Mouse (Mus musculus): ENCODE data around the gene Glra4. TPM values are rescaled to one million over a fixed set of nuclear protein-coding genes. Genes with fewer than 3 reads are reported as not detected.

The Glra4 gene
- polyA plus RNA-seq, 1 experiment from 2014 or later = 0.10 TPM

- H3K4me2 ChIP-seq = no peak overlapping the region
- H3K36me3 ChIP-seq (ENCODE audit: control insufficient read depth, insufficient read depth, low read length) = no peaks in the 10 kb centered on the region
- no peak overlapping the region for H3K9ac ChIP-seq (ENCODE audit: low read depth, low read length)
- no peaks in the 10 kb centered on the region for H3K27me3 ChIP-seq (ENCODE audit: control insufficient read depth, insufficient read depth, low read length)
- no peak overlapping the region for H3K4me3 ChIP-seq (ENCODE audit: low read depth, low read length)
- H3K4me1 ChIP-seq (ENCODE audit: control insufficient read depth, insufficient read depth, low read length) = no peaks in the 10 kb centered on the region
- no peak overlapping the region for H3K27ac ChIP-seq (ENCODE audit: low read depth, low read length)
- 71% methylated on average over 3 of the region's 3 CpGs for WGBS (ENCODE audit: insufficient replicate concordance)
- no peaks in the 10 kb centered on the region for H3K9me3 ChIP-seq (replicated peaks; ENCODE audit: control insufficient read depth, low read length)
- no peak for ATAC-seq (replicated peaks; ENCODE audit: insufficient number of reproducible peaks, low FRiP score, low TSS enrichment)
Measured at GRCm38 (mm10) chrX:136778046-136778445, 1.9 kb downstream of the Glra4 start.

GRCm38 (mm10) chrX:136773035-136773434 lies 6.9 kb downstream of the Glra4 start:
- Histone ChIP-seq H3K4me2 (no peak overlapping the region), H3K27ac (ENCODE audit: low read depth, low read length) (no peak overlapping the region), H3K9ac (ENCODE audit: low read depth, low read length) (no peak overlapping the region), H3K4me1 (ENCODE audit: control insufficient read depth, insufficient read depth, low read length) (no peaks in the 10 kb centered on the region), H3K36me3 (ENCODE audit: control insufficient read depth, insufficient read depth, low read length) (no peaks in the 10 kb centered on the region), H3K4me3 (ENCODE audit: low read depth, low read length) (no peak overlapping the region), H3K27me3 (ENCODE audit: control insufficient read depth, insufficient read depth, low read length) (no peaks in the 10 kb centered on the region), H3K9me3 (replicated peaks; ENCODE audit: control insufficient read depth, low read length) (no peaks in the 10 kb centered on the region)
- WGBS (ENCODE audit: insufficient replicate concordance) = 71% methylated on average over 1 of the region's 1 CpGs
- ATAC-seq (replicated peaks; ENCODE audit: insufficient number of reproducible peaks, low FRiP score, low TSS enrichment) = no peak

DNA sequence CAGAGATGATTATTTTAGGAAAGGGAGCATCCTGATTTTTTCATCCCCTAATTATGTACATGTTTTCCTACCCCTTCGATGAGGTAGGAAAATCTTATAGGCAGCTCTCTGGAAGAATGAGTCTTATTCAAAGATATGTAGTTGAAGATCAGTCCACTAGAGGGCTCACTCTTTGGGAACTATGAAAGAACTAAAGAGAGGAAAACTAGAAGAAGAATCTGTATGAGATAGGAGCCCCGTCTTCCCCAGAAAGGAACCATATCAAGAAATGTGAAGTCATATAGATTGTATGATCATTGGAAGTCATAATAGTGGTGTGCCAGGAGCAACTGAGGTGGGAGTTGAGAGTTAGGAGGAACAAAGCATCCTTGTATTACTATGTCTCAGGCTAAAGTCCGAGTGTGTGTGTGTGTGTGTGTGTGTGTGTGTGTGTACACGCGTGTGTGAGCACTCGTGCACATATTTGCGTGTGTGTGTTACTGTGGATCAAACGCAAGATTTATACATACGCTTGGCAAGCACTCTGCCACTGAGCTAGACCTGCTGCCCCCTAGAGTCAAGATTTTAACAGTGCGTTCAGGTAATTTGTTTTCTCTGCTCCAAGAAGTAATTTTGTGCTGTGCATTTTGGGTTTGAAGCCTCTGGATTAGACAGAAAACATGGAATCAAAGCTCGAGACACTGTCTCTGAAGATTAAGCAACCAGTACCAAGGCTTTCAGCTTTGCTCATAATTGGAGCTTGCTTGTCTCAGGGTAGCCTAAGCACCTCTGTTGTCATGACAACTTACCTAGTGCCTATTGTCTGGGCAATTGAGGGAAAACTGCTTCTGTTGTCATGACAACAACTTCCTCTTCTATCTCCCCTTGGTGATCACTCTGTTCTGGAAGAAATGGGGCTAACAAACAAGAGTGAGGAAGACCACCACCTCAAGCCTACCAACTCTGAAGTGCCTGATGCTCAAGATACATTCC lies 18.6 kb downstream of the Glra4 start:
- ATAC-seq (replicated peaks; ENCODE audit: insufficient number of reproducible peaks, low FRiP score, low TSS enrichment) = no peak

DNA sequence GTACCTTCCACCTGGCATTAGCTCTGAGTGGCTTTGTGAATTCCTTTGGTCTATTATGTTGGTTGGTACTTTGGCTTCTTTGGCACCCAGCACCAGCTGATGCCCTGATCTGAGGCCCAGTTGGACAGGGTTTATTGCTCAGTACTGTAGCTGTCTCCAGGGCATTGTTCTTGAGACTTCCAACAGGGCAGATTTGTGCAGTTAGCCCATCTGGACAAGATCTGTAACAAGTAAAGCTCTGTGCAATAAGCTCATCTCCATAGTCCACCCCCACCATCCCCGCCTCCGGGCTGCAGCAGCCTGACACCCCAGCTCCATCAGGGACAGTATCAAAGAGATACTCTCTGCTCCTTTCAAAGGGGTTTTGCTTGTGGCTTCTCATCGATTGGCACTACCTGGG lies 24.5 kb downstream of the Glra4 start:
- no peak for ATAC-seq (replicated peaks; ENCODE audit: insufficient number of reproducible peaks, low FRiP score, low TSS enrichment)
- WGBS (ENCODE audit: insufficient replicate concordance) = 82% methylated on average over 3 of the region's 3 CpGs
- H3K9ac ChIP-seq (ENCODE audit: low read depth, low read length) = no peak overlapping the region

More for the DNA sequence above, 18.6 kb downstream of the Glra4 start:
- Histone ChIP-seq H3K9me3 (replicated peaks; ENCODE audit: control insufficient read depth, low read length) (no peaks in the 10 kb centered on the region), H3K4me1 (ENCODE audit: control insufficient read depth, insufficient read depth, low read length) (no peaks in the 10 kb centered on the region), H3K27me3 (ENCODE audit: control insufficient read depth, insufficient read depth, low read length) (no peaks in the 10 kb centered on the region), H3K4me2 (no peak overlapping the region), H3K27ac (ENCODE audit: low read depth, low read length) (no peak overlapping the region), H3K36me3 (ENCODE audit: control insufficient read depth, insufficient read depth, low read length) (no peaks in the 10 kb centered on the region; the same call in 1 of the 2 replicates), H3K4me3 (ENCODE audit: low read depth, low read length) (no peak overlapping the region), H3K9ac (ENCODE audit: low read depth, low read length) (no peak overlapping the region)
- WGBS (ENCODE audit: insufficient replicate concordance) = 64% methylated on average over 11 of the region's 11 CpGs

GRCm38 (mm10) chrX:136749329-136749728 lies 30.6 kb downstream of the Glra4 start:
- Histone ChIP-seq H3K36me3 (ENCODE audit: control insufficient read depth, insufficient read depth, low read length) (no peaks in the 10 kb centered on the region), H3K4me1 (ENCODE audit: control insufficient read depth, insufficient read depth, low read length) (no peaks in the 10 kb centered on the region), H3K9me3 (replicated peaks; ENCODE audit: control insufficient read depth, low read length) (no peaks in the 10 kb centered on the region), H3K4me2 (no peak overlapping the region), H3K27me3 (ENCODE audit: control insufficient read depth, insufficient read depth, low read length) (no peaks in the 10 kb centered on the region), H3K4me3 (ENCODE audit: low read depth, low read length) (no peak overlapping the region), H3K9ac (ENCODE audit: low read depth, low read length) (no peak overlapping the region), H3K27ac (ENCODE audit: low read depth, low read length) (no peak overlapping the region)
- 74% methylated on average over 4 of the region's 4 CpGs for WGBS (ENCODE audit: insufficient replicate concordance)
- no peak for ATAC-seq (replicated peaks; ENCODE audit: insufficient number of reproducible peaks, low FRiP score, low TSS enrichment)

More for the DNA sequence above, 24.5 kb downstream of the Glra4 start:
- Histone ChIP-seq H3K9me3 (replicated peaks; ENCODE audit: control insufficient read depth, low read length) (no peaks in the 10 kb centered on the region), H3K27me3 (ENCODE audit: control insufficient read depth, insufficient read depth, low read length) (no peaks in the 10 kb centered on the region), H3K27ac (ENCODE audit: low read depth, low read length) (no peak overlapping the region), H3K4me3 (ENCODE audit: low read depth, low read length) (no peak overlapping the region), H3K4me2 (no peak overlapping the region), H3K4me1 (ENCODE audit: control insufficient read depth, insufficient read depth, low read length) (no peaks in the 10 kb centered on the region), H3K36me3 (ENCODE audit: control insufficient read depth, insufficient read depth, low read length) (no peaks in the 10 kb centered on the region; the same call in 1 of the 2 replicates)

DNA sequence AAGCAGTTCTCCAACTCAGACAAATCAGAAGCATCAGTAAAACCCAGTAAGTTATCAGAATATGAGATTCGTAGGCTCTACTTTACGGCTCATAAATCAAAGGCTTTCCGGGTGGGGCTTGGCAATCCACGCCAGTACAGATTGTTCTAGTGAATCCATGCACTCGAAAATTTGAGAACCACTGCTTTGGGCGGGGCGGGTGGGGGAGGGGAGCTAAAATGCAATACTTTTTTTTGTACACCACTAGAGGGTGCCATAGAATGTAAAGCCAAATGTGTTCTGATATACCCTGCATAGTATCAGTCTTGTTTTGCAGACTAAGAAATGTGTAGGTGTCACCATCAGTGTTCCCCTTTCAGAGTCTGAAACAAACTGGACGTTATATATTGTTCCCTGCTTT lies 35.3 kb downstream of the Glra4 start:
- H3K27ac ChIP-seq (ENCODE audit: low read depth, low read length) = no peak overlapping the region
- no peak overlapping the region for H3K4me2 ChIP-seq
- ATAC-seq (replicated peaks; ENCODE audit: insufficient number of reproducible peaks, low FRiP score, low TSS enrichment) = no peak
- H3K9ac ChIP-seq (ENCODE audit: low read depth, low read length) = no peak overlapping the region
- H3K27me3 ChIP-seq (ENCODE audit: control insufficient read depth, insufficient read depth, low read length) = no peaks in the 10 kb centered on the region
- no peaks in the 10 kb centered on the region for H3K9me3 ChIP-seq (replicated peaks; ENCODE audit: control insufficient read depth, low read length)
- 84% methylated on average over 8 of the region's 8 CpGs for whole genome bisulfite sequencing (ENCODE audit: insufficient replicate concordance)
- H3K4me3 ChIP-seq (ENCODE audit: low read depth, low read length) = no peak overlapping the region
- H3K36me3 ChIP-seq (ENCODE audit: control insufficient read depth, insufficient read depth, low read length) = no peaks in the 10 kb centered on the region
- no peaks in the 10 kb centered on the region for H3K4me1 ChIP-seq (ENCODE audit: control insufficient read depth, insufficient read depth, low read length)

DNA sequence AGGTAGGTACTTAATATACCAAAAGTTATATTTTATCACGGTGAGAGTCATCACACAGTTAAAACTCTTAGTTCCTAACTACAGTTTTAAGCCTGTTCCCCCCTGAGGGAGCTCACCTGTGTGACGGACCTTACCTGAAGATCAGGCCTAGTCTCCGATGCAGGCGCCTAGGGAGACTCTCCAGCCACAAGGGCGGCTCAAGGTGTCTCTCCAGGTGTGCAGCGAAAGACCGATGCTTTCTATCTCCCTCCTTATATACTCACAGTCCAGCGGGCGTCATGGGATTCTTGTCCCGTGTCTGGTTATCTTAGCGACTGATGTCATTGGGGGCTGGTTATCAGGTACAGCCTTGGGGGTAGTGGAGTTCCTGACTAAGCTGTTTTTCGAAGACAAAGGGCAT lies 36.5 kb downstream of the Glra4 start, which contains the start of gene Morf4l2:
Gene Morf4l2, minus strand, starts transcription at position 232 of the 400 bp plus-strand sequence.
- H3K27ac ChIP-seq (ENCODE audit: low read depth, low read length) = peak within 1 kb of the TSS; percentile 90
- 69% methylated on average over 12 of the region's 12 CpGs for WGBS (ENCODE audit: insufficient replicate concordance)
- peaks cover 3% of the 10 kb centered on the region; the same call in 1 of the 2 replicates for H3K4me1 ChIP-seq (ENCODE audit: control insufficient read depth, insufficient read depth, low read length)

DNA sequence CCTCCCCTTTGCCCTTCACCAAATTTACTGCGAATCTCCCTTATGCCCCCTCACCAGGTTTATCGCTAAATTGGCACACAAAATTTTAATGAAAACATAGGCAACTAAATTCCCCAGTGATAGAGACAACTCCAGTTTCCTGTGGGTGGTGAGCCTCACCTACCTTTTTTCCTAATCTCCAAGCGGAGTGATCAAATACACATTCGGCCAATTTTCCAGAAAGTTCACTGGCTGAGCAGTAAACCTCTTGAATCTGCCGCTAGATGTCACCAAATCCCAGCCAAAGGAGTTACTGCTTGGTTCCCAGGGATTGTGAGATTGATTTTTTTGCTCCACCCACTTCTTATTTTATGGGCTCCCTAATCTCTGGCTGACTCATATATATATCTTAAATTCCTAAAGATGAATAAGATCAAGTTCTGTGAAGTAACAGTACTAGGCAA lies 37.3 kb downstream of the Glra4 start:
- H3K9ac ChIP-seq (ENCODE audit: low read depth, low read length) = peak overlapping the region; percentile 69
- H3K4me1 ChIP-seq (ENCODE audit: control insufficient read depth, insufficient read depth, low read length) = peaks cover 3% of the 10 kb centered on the region; the same call in 1 of the 2 replicates
- H3K27ac ChIP-seq (ENCODE audit: low read depth, low read length) = peak overlapping the region; percentile 90
- H3K4me3 ChIP-seq (ENCODE audit: low read depth, low read length) = peak overlapping the region; percentile 59
- ATAC-seq (replicated peaks; ENCODE audit: insufficient number of reproducible peaks, low FRiP score, low TSS enrichment) = no peak
- no peaks in the 10 kb centered on the region for H3K36me3 ChIP-seq (ENCODE audit: control insufficient read depth, insufficient read depth, low read length)
- 31% methylated on average over 5 of the region's 5 CpGs for WGBS (ENCODE audit: insufficient replicate concordance)
- H3K9me3 ChIP-seq (replicated peaks; ENCODE audit: control insufficient read depth, low read length) = no peaks in the 10 kb centered on the region
- H3K4me2 ChIP-seq = peak overlapping the region; percentile 61
- H3K27me3 ChIP-seq (ENCODE audit: control insufficient read depth, insufficient read depth, low read length) = no peaks in the 10 kb centered on the region

More for the DNA sequence above, 36.5 kb downstream of the Glra4 start, which contains the start of gene Morf4l2:
- Histone ChIP-seq H3K27me3 (ENCODE audit: control insufficient read depth, insufficient read depth, low read length) (no peaks in the 10 kb centered on the region), H3K9me3 (replicated peaks; ENCODE audit: control insufficient read depth, low read length) (no peaks in the 10 kb centered on the region), H3K4me3 (ENCODE audit: low read depth, low read length) (peak within 1 kb of the TSS; percentile 59), H3K9ac (ENCODE audit: low read depth, low read length) (peak within 1 kb of the TSS; percentile 69), H3K36me3 (ENCODE audit: control insufficient read depth, insufficient read depth, low read length) (no peaks in the 10 kb centered on the region), H3K4me2 (peak within 1 kb of the TSS; percentile 61)
- no peak for ATAC-seq (replicated peaks; ENCODE audit: insufficient number of reproducible peaks, low FRiP score, low TSS enrichment)
